28 mouse cellular contexts compared by ENCODE assay signal in the genomic region with DNA sequence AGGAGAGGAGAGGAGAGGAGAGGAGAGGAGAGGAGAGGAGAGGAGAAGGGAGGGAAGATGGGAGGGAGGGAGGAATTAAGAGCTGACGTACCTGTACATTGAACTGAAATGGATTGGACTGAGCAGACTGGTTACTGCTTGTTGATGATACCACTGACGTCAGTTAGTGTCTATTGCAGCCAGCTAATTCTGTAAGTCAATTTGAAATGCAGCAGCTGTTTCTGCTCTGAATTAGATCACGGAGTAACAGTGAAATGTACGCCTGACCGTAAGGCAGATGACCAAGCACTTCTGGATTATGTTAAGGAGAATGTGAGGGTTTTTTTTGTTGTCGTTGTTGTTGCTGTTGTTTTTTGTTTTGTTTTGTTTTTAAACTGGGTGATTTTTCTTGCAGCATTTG.
DNase-seq lines count a peak whose midpoint lies in the region; ATAC-seq and TF ChIP-seq lines count a peak whose summit lies in the region.
"Had no signal": no experiment of that assay in that cellular context is flagged by ENCODE, and none has a peak within 500 bp of the region (broad histone marks: within the 10 kb centered on the region; RNA-seq: fewer than 3 reads in every experiment).

No protein-coding gene starts in this region.

- no peak overlapping the region for H3K4me2 ChIP-seq in lung, embryonic 14.5 days
- H3K4me2 ChIP-seq: embryonic facial prominence, embryonic 15.5 days; forebrain, embryonic 12.5 days; heart, embryonic 15.5 days; hindbrain, embryonic 13.5 days; lung, embryonic 15.5 days; midbrain, embryonic 11.5 days; neural tube, embryonic 12.5 days had no signal

- no peak overlapping the region for H3K27ac ChIP-seq in kidney, adult 2 months (ENCODE audit: insufficient read depth, low read depth, low read length)
- no peak overlapping the region for H3K27ac ChIP-seq in lung, embryonic 14.5 days (ENCODE audit: low read depth)
- H3K27ac ChIP-seq: embryonic facial prominence, embryonic 15.5 days; forebrain, embryonic 12.5 days; heart, embryonic 15.5 days; hindbrain, embryonic 13.5 days; liver, embryonic 14.5 days; lung, embryonic 15.5 days; neural tube, embryonic 12.5 days had no signal

- ATAC-seq in lung, embryonic 14.5 days (ENCODE audit: insufficient read depth), result 0 out of 2 replicates have a peak, but pooled peaks have one; percentile 38
- ATAC-seq: forebrain, postnatal 0 days had no signal

- H3K27me3 ChIP-seq in kidney, adult 2 months (replicated peaks; ENCODE audit: control insufficient read depth, insufficient read depth, low read length), result no peaks in the 10 kb centered on the region
- H3K27me3 ChIP-seq in lung, embryonic 14.5 days (ENCODE audit: insufficient read depth, low read length), result no peaks in the 10 kb centered on the region
- H3K27me3 ChIP-seq: embryonic facial prominence, embryonic 15.5 days; forebrain, embryonic 12.5 days; heart, embryonic 15.5 days; hindbrain, embryonic 13.5 days; lung, embryonic 15.5 days; neural tube, embryonic 12.5 days had no signal

- no peak overlapping the region for H3K4me3 ChIP-seq in kidney, adult 2 months (ENCODE audit: insufficient read depth, low read depth, low read length)
- H3K4me3 ChIP-seq in lung, embryonic 14.5 days (ENCODE audit: low read depth, low read length), result no peak overlapping the region
- H3K4me3 ChIP-seq: embryonic facial prominence, embryonic 15.5 days; forebrain, embryonic 12.5 days; heart, embryonic 15.5 days; hindbrain, embryonic 13.5 days; lung, embryonic 15.5 days; myocyte; neural tube, embryonic 12.5 days had no signal

- peak; percentile 87 for DNase-seq in heart, adult 11 months
- DNase-seq in heart, postnatal 4 days, result no peak
- DNase-seq in kidney, adult 2 months, result peak; percentile 14
- no peak for DNase-seq in kidney, adult 18-20 months
- DNase-seq in lung, embryonic 14.5 days, result peak; percentile 57
- no peak for DNase-seq in lung, postnatal 10 days
- DNase-seq in brain, adult 2 months (ENCODE audit: low read depth, low spot score), result peak; percentile 16
- DNase-seq in adipocyte (ENCODE audit: low spot score), result no peak
- DNase-seq: adrenal gland, postnatal 25 days; cerebellum, adult 18-20 months; cerebellum, postnatal 10 days; forebrain, postnatal 0 days; gastrocnemius, postnatal 14 days; heart, postnatal 36 days; kidney, adult 8-10 months; liver; right cerebral cortex, adult 18-20 months; spleen, adult 18-20 months; thymus, postnatal 4 days had no signal

- H3K4me1 ChIP-seq in kidney, adult 2 months (ENCODE audit: control insufficient read depth, insufficient read depth, low read length), result no peaks in the 10 kb centered on the region
- H3K4me1 ChIP-seq in lung, embryonic 14.5 days (ENCODE audit: insufficient read depth), result no peaks in the 10 kb centered on the region
- H3K4me1 ChIP-seq: embryonic facial prominence, embryonic 15.5 days; forebrain, embryonic 12.5 days; heart, embryonic 15.5 days; hindbrain, embryonic 13.5 days; lung, embryonic 15.5 days; neural tube, embryonic 12.5 days had no signal

- no peaks in the 10 kb centered on the region for H3K9me3 ChIP-seq in lung, embryonic 14.5 days (ENCODE audit: low read depth, low read length)
- H3K9me3 ChIP-seq: embryonic facial prominence, embryonic 15.5 days; forebrain, embryonic 12.5 days; heart, embryonic 15.5 days; hindbrain, embryonic 13.5 days; lung, embryonic 15.5 days; neural tube, embryonic 12.5 days had no signal

- no peak for TF ChIP-seq POLR2A in kidney, adult 2 months (IDR thresholded peaks at IDR 0.05; ENCODE audit: low read depth, low read length)

- WGBS in kidney, adult 2 months, result 53% methylated on average over 6 of the region's 6 CpGs
- WGBS in lung, embryonic 14.5 days, result 47% methylated on average over 6 of the region's 6 CpGs

- H3K36me3 ChIP-seq in kidney, adult 2 months (ENCODE audit: control insufficient read depth, insufficient read depth, low read length), result no peaks in the 10 kb centered on the region
- no peaks in the 10 kb centered on the region for H3K36me3 ChIP-seq in lung, embryonic 14.5 days (ENCODE audit: insufficient read depth)
- H3K36me3 ChIP-seq: embryonic facial prominence, embryonic 15.5 days; forebrain, embryonic 12.5 days; heart, embryonic 15.5 days; hindbrain, embryonic 13.5 days; lung, embryonic 15.5 days; neural tube, embryonic 12.5 days had no signal

- no peak overlapping the region for H3K9ac ChIP-seq in lung, embryonic 14.5 days
- H3K9ac ChIP-seq: embryonic facial prominence, embryonic 15.5 days; forebrain, embryonic 12.5 days; forebrain, postnatal 0 days; heart, embryonic 15.5 days; hindbrain, embryonic 13.5 days; liver, embryonic 14.5 days; lung, embryonic 15.5 days; neural tube, embryonic 12.5 days had no signal

- no peak for TF ChIP-seq CTCF in kidney, adult 2 months (conservative IDR thresholded peaks at IDR 0.05; ENCODE audit: insufficient read depth, insufficient read length, low read depth, low read length)
- no peak for TF ChIP-seq CTCF in lung, embryonic 14.5 days (IDR thresholded peaks at IDR 0.05; ENCODE audit: low read depth)

Comparison
In these comparisons a context has a peak if more than half of its experiments do, and no peak if none do; other contexts are left out.
1. DNase-seq: peak in heart, adult 11 months (single experiment), kidney, adult 2 months (single experiment), lung, embryonic 14.5 days (single experiment) and brain, adult 2 months (single experiment); none in heart, postnatal 4 days (single experiment), kidney, adult 18-20 months (single experiment), lung, postnatal 10 days (single experiment) and adipocyte (single experiment).